Mouse (Mus musculus) liver, embryonic 12.5 days (tissue): ENCODE results near the gene Gm49510. TPM values are rescaled to one million over a fixed set of nuclear protein-coding genes. Genes with fewer than 3 reads are reported as not detected.
A peak's percentile ranks its signal among the peaks of the same experiment; 100 is the strongest.
"Not testable (repeated sequence)": the region's sequence is repeated elsewhere in the genome, so short reads cannot be mapped to it uniquely, and the experiment has no call there.

Experiments
- ATAC-seq: fragments of 200-750 bp; cut with Nextera tagmentation; 2 replicates; pipeline ENCODE4 v1.8.0; 2017; ENCODE audit warnings: moderate number of reproducible peaks, mild to moderate bottlenecking, moderate library complexity
- H3K27ac ChIP-seq: fragments of 300-500 bp; sonication (generic); 2 replicates; pipeline ENCODE4 v1.5.1; 2016; ENCODE audit warnings: mild to moderate bottlenecking
- H3K27me3 ChIP-seq: fragments of 300-500 bp; sonication (generic); replicated peaks from 2 replicates; pipeline ENCODE4 v1.6.1; 2016; ENCODE audit warnings: mild to moderate bottlenecking, moderate library complexity
- H3K36me3 ChIP-seq: fragments of 300-500 bp; sonication (generic); 2 replicates; pipeline ENCODE4 v1.6.1; 2016; ENCODE audit warnings: mild to moderate bottlenecking, moderate library complexity
- H3K4me1 ChIP-seq: fragments of 300-500 bp; sonication (generic); 2 replicates; pipeline ENCODE4 v1.6.1; 2016
- H3K4me2 ChIP-seq: fragments of 300-500 bp; sonication (generic); 2 replicates; pipeline ENCODE4 v1.6.1; 2016; ENCODE audit warnings: mild to moderate bottlenecking, moderate library complexity
- H3K4me3 ChIP-seq: fragments of 300-500 bp; sonication (generic); 2 replicates; pipeline ENCODE4 v1.5.1; 2016; ENCODE audit warnings: mild to moderate bottlenecking, moderate library complexity
- H3K9ac ChIP-seq: fragments of 300-500 bp; sonication (generic); 2 replicates; pipeline ENCODE4 v1.6.1; 2016; ENCODE audit warnings: mild to moderate bottlenecking, moderate library complexity
- H3K9me3 ChIP-seq: fragments of 300-500 bp; sonication (generic); replicated peaks from 2 replicates; pipeline ENCODE4 v1.6.1; 2016; ENCODE audit warnings: mild to moderate bottlenecking, moderate library complexity
- WGBS: fragments of 180-500 bp; shearing (Covaris S2); methylation state at CpG from one replicate; pipeline ENCODE4 v1.1.7; 2016; ENCODE audit not compliant: insufficient replicate concordance; 5-methylcytosine and 5-hydroxymethylcytosine counted together
- polyA plus RNA-seq: library from polyadenylated mRNA; unstranded; fragments of >200 nt; fragmentation: Nextera tagmentation; extraction: Ambion mirVana; gene quantifications from 2 replicates; pipeline ENCODE4 v1.2.1, GENCODE M21; 2016

Gm49510 gene
- polyA plus RNA-seq, 1 experiment from 2014 or later: 0.17 TPM

DNA sequence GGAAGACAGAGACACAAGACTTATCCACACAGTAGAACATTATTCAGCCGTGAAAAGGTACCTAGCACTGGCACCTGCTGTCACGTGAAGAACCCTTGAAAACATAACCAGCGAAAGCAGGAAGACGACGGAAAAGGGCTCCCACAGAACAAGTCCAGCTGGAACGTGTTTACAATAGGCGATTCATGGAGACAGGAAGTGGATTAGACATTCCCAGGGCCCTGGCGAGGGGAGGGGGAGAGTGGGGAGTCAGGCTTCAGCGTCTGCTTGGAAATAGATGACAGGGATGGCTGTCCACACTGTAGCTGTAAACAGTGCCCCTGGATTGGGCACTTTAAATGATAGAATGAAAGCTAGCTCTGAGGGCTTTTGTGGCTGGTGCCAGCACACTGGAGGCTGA lies 31.1 kb upstream of the Gm49510 start:
- no peak for ATAC-seq
- Histone ChIP-seq H3K4me2 (no peak overlapping the region), H3K9ac (no peak overlapping the region), H3K4me3 (no peak overlapping the region), H3K4me1 (peaks cover 22% of the 10 kb centered on the region), H3K36me3 (no peaks in the 10 kb centered on the region), H3K27me3 (peaks cover 19% of the 10 kb centered on the region; the same call in 1 of the 2 replicates), H3K27ac (peak overlapping the region; percentile 33), H3K9me3 (no peaks in the 10 kb centered on the region)
- 53% methylated on average over 9 of the region's 9 CpGs for WGBS

DNA sequence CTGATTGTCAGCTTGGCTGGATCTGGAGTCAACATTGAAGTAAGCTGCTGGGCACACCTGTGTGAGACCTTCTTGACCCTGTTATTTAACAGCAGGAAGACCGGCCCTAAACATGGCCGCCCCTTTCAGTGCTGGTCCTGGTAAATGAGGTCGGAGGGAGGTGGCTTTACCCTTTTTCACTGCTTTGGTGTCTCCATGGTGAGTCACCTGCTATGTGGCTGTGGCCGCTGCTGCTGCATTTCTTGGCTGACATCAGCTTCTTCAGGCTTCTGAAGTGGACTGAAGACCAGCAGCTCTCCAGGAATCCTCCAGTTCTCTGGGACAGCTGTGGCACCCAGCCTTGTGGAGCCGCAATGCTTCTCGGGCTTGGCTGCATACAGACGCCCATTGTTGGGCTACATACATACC lies 30.6 kb upstream of the Gm49510 start:
- H3K27ac ChIP-seq: peak overlapping the region; percentile 33
- no peak overlapping the region for H3K9ac ChIP-seq
- H3K9me3 ChIP-seq: no peaks in the 10 kb centered on the region
- no peak overlapping the region for H3K4me2 ChIP-seq
- H3K27me3 ChIP-seq: peaks cover 15% of the 10 kb centered on the region; the same call in 1 of the 2 replicates
- H3K4me1 ChIP-seq: peaks cover 17% of the 10 kb centered on the region
- 75% methylated on average over 7 of the region's 7 CpGs for WGBS
- H3K36me3 ChIP-seq: no peaks in the 10 kb centered on the region
- ATAC-seq: no peak
- no peak overlapping the region for H3K4me3 ChIP-seq

DNA sequence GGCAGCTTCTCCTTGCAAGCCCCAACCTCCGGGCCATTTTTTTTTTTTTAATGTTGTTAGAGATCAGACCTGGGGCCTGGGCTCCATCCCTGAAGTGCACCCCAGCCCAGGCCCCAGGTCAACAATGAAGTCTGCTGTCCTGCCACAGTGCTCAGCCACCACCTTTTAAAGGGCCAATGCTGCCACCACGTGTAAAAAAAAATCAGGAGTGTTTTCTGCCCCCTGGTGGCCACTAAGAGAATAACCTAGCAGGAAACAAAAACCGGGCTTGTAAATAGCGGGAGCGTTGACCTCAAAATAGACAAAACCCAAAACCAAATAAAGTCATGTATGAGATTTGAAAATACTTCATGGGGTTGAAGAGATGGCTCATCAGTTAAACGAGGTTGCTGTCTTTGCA lies 29.7 kb upstream of the Gm49510 start:
- peaks cover 13% of the 10 kb centered on the region; the same call in 1 of the 2 replicates for H3K27me3 ChIP-seq
- H3K27ac ChIP-seq: no peak overlapping the region
- peaks cover 15% of the 10 kb centered on the region; the same call in 1 of the 2 replicates for H3K4me1 ChIP-seq
- no peak for ATAC-seq
- 16% methylated on average over 6 of the region's 6 CpGs for WGBS
- H3K9ac ChIP-seq: no peak overlapping the region
- H3K36me3 ChIP-seq: no peaks in the 10 kb centered on the region
- H3K4me2 ChIP-seq: no peak overlapping the region
- no peaks in the 10 kb centered on the region for H3K9me3 ChIP-seq
- H3K4me3 ChIP-seq: no peak overlapping the region

DNA sequence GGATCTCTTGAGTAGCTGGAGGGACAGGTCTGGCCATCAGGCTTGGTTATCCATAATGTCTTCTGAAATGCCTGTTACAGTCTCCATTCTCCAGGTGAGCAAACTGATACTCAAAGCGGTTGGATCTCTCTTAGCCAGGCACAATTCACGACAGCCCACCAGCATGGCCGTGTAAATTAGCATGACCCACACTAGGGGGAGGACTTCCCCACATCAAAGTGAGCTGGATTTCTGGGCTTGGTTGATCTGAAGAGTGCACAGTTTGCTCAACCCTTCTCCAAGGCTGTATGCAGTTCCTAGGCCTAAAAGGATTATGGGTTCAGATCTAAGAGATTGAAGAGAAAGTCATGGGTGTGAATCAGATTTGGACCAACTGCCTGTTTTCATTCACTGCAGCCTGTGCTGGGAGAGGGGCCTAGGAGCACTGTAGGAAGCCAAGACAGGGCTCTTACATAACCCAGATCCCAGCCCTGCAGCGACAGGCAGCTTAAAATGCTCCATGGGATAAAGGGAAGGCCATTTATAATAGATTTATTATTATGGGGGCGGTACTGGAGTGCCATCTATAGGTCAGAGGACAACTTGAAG lies 27.4 kb upstream of the Gm49510 start:
- 50% methylated on average over 5 of the region's 5 CpGs for WGBS

DNA sequence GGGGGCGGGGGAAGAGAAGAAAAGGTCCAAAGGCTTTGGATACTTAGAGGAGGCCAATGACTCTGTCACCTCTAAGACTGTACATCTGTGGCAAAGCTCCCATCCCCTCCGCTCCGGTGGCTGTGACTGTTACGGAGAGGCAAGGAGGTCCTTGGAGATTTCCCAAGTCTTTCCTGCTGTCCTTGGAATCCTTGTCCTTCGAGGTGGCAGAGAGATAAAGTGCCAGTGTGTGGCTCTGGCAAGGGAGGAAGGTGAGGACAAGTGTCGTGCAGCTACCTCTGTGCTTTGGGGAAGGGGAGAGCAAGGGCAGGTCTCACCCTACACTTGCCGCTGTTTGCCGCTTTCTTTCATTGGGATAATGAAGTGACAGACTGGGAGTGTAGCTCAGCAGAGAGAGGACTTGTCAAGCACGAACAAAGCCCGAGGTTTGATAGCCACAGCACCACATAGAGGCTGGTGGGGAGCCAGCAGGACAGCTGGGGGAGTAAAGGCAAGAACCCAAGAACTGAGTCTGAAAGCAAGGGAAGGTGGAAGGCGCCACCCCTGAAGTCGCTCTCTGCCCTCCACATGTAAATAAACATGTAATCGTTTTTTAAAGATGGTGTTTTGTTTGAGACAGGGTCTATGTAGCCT lies 25.5 kb upstream of the Gm49510 start:
- Histone ChIP-seq H3K9me3 (no peaks in the 10 kb centered on the region), H3K4me3 (no peak overlapping the region), H3K27ac (no peak overlapping the region), H3K4me2 (no peak overlapping the region), H3K4me1 (peaks cover 38% of the 10 kb centered on the region), H3K27me3 (no peaks in the 10 kb centered on the region), H3K36me3 (no peaks in the 10 kb centered on the region), H3K9ac (no peak overlapping the region)
- 55% methylated on average over 13 of the region's 13 CpGs for WGBS
- ATAC-seq: no peak

More for the DNA sequence above, 27.4 kb upstream of the Gm49510 start:
- Histone ChIP-seq H3K9me3 (no peaks in the 10 kb centered on the region), H3K9ac (no peak overlapping the region), H3K36me3 (no peaks in the 10 kb centered on the region), H3K4me3 (no peak overlapping the region), H3K27ac (no peak overlapping the region), H3K4me2 (no peak overlapping the region), H3K4me1 (peaks cover 34% of the 10 kb centered on the region), H3K27me3 (no peaks in the 10 kb centered on the region)
- no peak for ATAC-seq

DNA sequence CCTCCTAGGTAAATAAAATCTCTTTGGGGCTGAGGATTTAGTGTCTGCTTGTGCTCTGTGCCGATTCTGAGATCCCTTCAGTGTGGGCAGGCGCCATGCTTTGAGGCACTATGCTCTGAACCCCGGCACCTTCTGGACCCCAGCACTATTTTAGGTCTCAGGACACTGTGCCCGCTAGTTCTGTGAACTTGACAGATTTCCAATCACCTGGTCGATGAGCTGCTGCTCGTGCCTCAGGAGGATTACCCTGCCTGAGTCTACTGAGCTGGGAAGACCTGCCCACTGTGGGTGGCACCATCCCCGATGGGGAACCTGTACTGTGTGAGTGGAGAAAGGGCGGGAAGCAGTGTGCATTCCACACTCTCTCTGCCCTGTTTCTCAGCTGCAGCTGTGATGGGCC lies 24.5 kb upstream of the Gm49510 start:
- H3K36me3 ChIP-seq: peaks cover 6% of the 10 kb centered on the region
- H3K9ac ChIP-seq: no peak overlapping the region
- H3K27me3 ChIP-seq: no peaks in the 10 kb centered on the region
- H3K4me1 ChIP-seq: peaks cover 47% of the 10 kb centered on the region
- no peak overlapping the region for H3K4me2 ChIP-seq
- no peak overlapping the region for H3K27ac ChIP-seq
- H3K9me3 ChIP-seq: no peaks in the 10 kb centered on the region
- ATAC-seq: no peak
- WGBS: 76% methylated on average over 8 of the region's 8 CpGs
- H3K4me3 ChIP-seq: no peak overlapping the region

DNA sequence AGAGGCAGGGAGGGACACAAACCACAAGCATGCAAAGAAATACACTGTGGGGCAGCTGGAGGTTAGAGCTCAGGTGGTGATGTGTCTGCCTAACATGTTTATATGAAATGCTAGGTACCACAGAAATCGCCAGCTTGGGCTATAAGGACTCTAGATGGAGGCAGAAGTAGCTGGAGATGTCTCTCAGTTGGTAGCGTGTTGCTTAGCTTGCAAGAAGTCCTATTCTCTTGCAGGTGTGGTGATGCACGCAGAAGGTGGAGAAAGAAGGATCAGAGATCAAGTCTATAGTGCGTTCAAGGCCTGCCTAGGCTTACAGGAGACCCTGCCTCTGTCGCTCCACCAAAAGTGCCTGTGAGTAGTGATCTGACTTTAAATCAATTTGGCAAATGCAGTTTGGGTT lies 23.9 kb upstream of the Gm49510 start:
- Histone ChIP-seq H3K9ac (no peak overlapping the region), H3K27me3 (no peaks in the 10 kb centered on the region), H3K4me1 (peaks cover 52% of the 10 kb centered on the region), H3K4me3 (no peak overlapping the region), H3K9me3 (no peaks in the 10 kb centered on the region), H3K36me3 (peaks cover 11% of the 10 kb centered on the region), H3K27ac (peak overlapping the region; percentile 96), H3K4me2 (peak overlapping the region; percentile 96; the same call in 1 of the 2 replicates)
- no peak for ATAC-seq
- 82% methylated on average over 5 of the region's 5 CpGs for WGBS

DNA sequence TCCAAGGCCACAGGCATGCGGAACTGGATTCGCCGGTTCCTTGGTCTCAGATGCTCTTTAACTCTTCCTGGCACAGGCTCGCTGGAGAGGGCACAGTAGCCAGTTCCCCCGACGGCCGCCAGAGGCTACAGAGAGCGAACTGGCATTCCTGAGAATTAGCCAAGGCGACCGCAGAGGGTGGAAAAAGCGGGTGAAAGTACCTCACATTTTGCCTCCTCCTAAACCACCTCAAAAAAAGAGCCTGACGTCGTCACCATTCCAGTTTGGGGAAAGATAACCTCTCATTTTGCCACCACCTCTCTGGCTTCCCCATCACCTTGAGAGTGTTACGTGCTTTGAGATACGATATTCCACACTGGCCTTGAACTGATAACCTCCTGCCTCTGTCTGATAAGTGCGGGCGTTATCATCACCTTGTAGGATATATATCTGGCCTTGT lies 23.2 kb upstream of the Gm49510 start:
- peak; percentile 36 for ATAC-seq
- peak overlapping the region; percentile 91 for H3K9ac ChIP-seq
- no peaks in the 10 kb centered on the region for H3K9me3 ChIP-seq
- peak overlapping the region; percentile 96 for H3K27ac ChIP-seq
- WGBS: 1% methylated on average over 17 of the region's 17 CpGs
- peaks cover 18% of the 10 kb centered on the region for H3K36me3 ChIP-seq
- no peaks in the 10 kb centered on the region for H3K27me3 ChIP-seq
- H3K4me2 ChIP-seq: peak overlapping the region; percentile 96
- peaks cover 52% of the 10 kb centered on the region for H3K4me1 ChIP-seq
- H3K4me3 ChIP-seq: peak overlapping the region; percentile 92

DNA sequence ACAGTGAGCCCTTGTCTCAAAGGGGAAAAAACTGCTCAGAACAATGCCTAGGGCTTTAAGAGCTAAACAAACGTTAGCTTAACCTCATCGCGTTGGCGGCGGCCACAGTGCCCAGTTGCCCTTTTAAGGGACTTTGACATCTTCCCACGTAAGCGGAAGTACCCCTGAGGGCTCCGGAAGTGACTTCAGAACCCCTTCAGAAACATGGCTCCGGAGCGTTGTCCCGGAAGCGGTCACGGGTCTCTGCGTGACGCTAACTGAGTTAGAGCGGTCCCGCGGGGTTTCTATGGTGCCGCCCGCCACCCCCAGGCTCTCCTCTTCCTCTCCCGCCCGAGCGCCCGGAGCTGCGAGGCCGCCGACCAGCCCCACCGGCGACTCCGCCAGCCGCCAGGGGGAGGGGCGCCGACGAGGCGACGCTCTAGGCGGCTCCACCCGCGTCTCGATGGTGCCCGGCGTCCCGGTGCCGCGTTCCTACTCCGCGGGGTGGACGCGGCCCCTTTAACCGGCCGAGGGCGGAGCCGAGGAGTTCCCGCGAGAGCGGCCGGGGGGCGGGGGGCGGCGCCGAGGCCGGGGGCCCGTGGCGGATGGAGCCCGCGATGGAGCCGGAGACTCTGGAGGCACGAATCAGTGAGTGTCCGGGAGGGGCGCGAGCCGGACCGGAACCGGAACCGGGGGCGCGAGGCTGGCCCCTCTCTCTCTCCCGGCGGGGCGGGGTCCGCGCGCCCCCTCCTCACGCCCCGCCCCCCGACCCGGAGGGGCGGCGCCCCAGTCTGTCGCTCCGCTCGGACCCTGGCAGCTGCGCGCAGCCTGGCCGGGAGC lies 22.3 kb upstream of the Gm49510 start, which contains the start of gene Gga1:
Gga1 (plus strand) TSS at position 200 of the 819 bp plus-strand sequence.
- Histone ChIP-seq H3K36me3 (peaks cover 28% of the 10 kb centered on the region), H3K4me2 (peak within 1 kb of the TSS; percentile 96), H3K27me3 (no peaks in the 10 kb centered on the region), H3K9ac (peak within 1 kb of the TSS; percentile 91), H3K4me1 (peaks cover 49% of the 10 kb centered on the region), H3K4me3 (peak within 1 kb of the TSS; percentile 92), H3K27ac (peak within 1 kb of the TSS; percentile 96), H3K9me3 (no peaks in the 10 kb centered on the region)
- under 1% methylated on average over 80 of the region's 95 CpGs for WGBS
- ATAC-seq: peak; percentile 87

DNA sequence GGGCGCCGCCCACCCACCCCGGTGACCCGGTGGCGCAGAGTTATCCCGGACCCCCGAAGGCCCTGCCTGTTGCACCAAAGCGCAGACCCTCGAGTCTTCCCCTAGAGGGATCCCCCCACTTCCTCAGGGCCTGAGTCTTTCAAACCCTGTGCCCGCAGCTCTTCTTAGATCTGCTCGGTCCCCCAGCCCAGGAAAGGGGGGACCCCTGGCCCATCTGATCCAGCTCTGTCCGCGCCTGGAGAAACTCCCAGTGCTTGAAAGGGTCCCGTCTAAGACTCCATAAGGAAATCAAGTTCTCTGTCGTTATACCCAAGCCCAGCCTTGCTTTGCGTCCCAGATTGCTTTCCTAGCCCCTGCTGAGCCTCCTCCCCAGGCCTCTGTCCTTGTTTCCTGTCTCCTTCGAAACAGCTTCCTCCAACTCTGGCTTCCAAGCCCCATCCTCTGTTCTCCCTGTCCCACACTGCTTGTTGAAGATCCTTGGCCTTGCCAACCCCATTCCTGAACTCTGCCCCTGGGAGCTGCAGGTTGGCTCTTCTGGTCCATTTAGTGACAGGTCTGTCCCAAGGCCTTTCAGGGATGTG lies 21.6 kb upstream of the Gm49510 start:
- peak overlapping the region; percentile 96 for H3K4me2 ChIP-seq
- no peaks in the 10 kb centered on the region for H3K27me3 ChIP-seq
- H3K27ac ChIP-seq: peak overlapping the region; percentile 96
- H3K4me1 ChIP-seq: peaks cover 47% of the 10 kb centered on the region
- 1% methylated on average over 17 of the region's 17 CpGs for WGBS
- H3K9ac ChIP-seq: peak overlapping the region; percentile 91
- ATAC-seq: no peak
- peak overlapping the region; percentile 92 for H3K4me3 ChIP-seq
- H3K9me3 ChIP-seq: no peaks in the 10 kb centered on the region
- peaks cover 35% of the 10 kb centered on the region for H3K36me3 ChIP-seq

DNA sequence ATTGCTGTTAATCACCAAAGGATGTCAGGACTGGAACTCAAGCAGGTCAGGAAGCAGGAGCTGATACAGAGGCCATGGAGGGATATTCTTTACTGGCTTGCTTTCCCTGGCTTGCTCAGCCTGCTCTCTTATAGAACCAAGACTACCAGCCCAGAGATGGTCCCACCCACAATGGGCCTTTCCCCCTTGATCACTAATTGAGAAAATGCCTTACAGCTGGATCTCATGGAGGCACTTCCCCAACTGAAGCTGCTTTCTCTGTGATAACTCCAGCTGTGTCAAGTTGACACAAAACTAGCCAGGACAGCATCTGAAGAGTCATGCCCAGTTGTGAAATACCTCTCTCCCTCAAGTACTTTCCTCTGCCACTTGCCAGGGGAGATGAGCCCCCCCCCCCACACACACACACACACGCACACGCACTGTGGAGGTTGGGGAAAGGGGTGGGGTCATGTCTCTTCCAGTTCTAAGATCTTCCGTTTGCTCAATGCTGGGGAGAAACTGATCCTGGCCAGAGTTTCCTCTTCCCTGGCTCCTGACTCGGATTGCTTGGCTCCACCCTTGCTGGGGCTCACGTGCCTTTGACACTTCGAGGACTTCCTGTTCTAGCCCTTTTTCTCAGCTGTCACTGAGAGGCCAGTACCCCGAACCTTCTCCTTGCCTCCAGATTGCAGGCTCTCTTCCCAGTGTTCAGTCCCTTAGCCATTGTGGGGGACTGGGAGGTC lies 20.5 kb upstream of the Gm49510 start:
- Histone ChIP-seq H3K4me1 (peaks cover 47% of the 10 kb centered on the region), H3K4me2 (peak overlapping the region; percentile 96), H3K36me3 (peaks cover 45% of the 10 kb centered on the region), H3K27ac (peak overlapping the region; percentile 96)
- H3K9ac ChIP-seq, ATAC-seq, H3K9me3 ChIP-seq, H3K4me3 ChIP-seq, H3K27me3 ChIP-seq: not testable (repeated sequence)
- WGBS: 35% methylated on average over 7 of the region's 7 CpGs
